Mouse (Mus musculus): Measurements from ENCODE around the gene Ypel3. TPM values are rescaled to one million over a fixed set of nuclear protein-coding genes. Genes with fewer than 3 reads are reported as not detected.
A peak's percentile ranks its signal among the peaks of the same experiment; 100 is the strongest.
"Not testable (repeated sequence)": the region's sequence is repeated elsewhere in the genome, so short reads cannot be mapped to it uniquely, and the experiment has no call there.

Ypel3 gene
- total RNA-seq, 1 experiment from 2014 or later = 181 TPM

- no peak for DNase-seq
These were observed 10.6 kb upstream of the Ypel3 start, which contains the start of gene Gdpd3 for GRCm38 (mm10) chr7:126766201-126766600. Gdpd3 (plus strand) TSS chr7:126766334.

GRCm38 (mm10) chr7:126767001-126767400, 9.8 kb upstream of the Ypel3 start:
- no peak for DNase-seq

GRCm38 (mm10) chr7:126770784-126771183, 6.0 kb upstream of the Ypel3 start:
- no peak for DNase-seq

GRCm38 (mm10) chr7:126773351-126773750, 3.4 kb upstream of the Ypel3 start:
- DNase-seq = no peak

- DNase-seq = no peak
These were observed 2.3 kb upstream of the Ypel3 start for GRCm38 (mm10) chr7:126774463-126774862.

- no peak for DNase-seq
These were observed 1.4 kb upstream of the Ypel3 start for GRCm38 (mm10) chr7:126775185-126775977.

- DNase-seq = no peak
These were observed 849 bp upstream of the Ypel3 start for GRCm38 (mm10) chr7:126775978-126776234.

GRCm38 (mm10) chr7:126777476-126777875, 721 bp downstream of the Ypel3 start:
- no peak for DNase-seq

GRCm38 (mm10) chr7:126778147-126778546, 1.4 kb downstream of the Ypel3 start:
- DNase-seq = no peak

GRCm38 (mm10) chr7:126779101-126779500, 2.3 kb downstream of the Ypel3 start:
- DNase-seq = not testable (repeated sequence)

GRCm38 (mm10) chr7:126779983-126780970, 3.5 kb downstream of the Ypel3 start:
- peak; percentile 91 for DNase-seq

GRCm38 (mm10) chr7:126780971-126781635, 4.3 kb downstream of the Ypel3 start, which contains the start of gene Tbx6:
Tbx6 (plus strand) TSS chr7:126781483.
- no peak for DNase-seq

GRCm38 (mm10) chr7:126781661-126782370, 5.1 kb downstream of the Ypel3 start:
- DNase-seq = no peak

GRCm38 (mm10) chr7:126782693-126783092, 5.9 kb downstream of the Ypel3 start:
- no peak for DNase-seq

- DNase-seq = no peak
These were observed 7.7 kb downstream of the Ypel3 start for GRCm38 (mm10) chr7:126784469-126784868.

GRCm38 (mm10) chr7:126785056-126785455, 8.3 kb downstream of the Ypel3 start:
- DNase-seq = no peak

GRCm38 (mm10) chr7:126786142-126786541, 9.4 kb downstream of the Ypel3 start:
- no peak for DNase-seq

GRCm38 (mm10) chr7:126789141-126789540, 12.4 kb downstream of the Ypel3 start:
- no peak for DNase-seq

GRCm38 (mm10) chr7:126791851-126792720, 15.3 kb downstream of the Ypel3 start, which contains the start of gene Ppp4c:
Ppp4c (minus strand) TSS chr7:126792496.
- DNase-seq = peak; percentile 96

- DNase-seq = no peak
These were observed 16.1 kb downstream of the Ypel3 start for GRCm38 (mm10) chr7:126792721-126793443.
